Mouse (Mus musculus) cerebellum, adult 9-11 months (tissue): Measurements from ENCODE around the gene Anapc10.
"Not testable (repeated sequence)": the region's sequence is repeated elsewhere in the genome, so short reads cannot be mapped to it uniquely, and the experiment has no call there.

Experiments
- DNase-seq: peaks from one replicate; pipeline ENCODE4 v3.0.0; 2022

The Anapc10 gene

DNA sequence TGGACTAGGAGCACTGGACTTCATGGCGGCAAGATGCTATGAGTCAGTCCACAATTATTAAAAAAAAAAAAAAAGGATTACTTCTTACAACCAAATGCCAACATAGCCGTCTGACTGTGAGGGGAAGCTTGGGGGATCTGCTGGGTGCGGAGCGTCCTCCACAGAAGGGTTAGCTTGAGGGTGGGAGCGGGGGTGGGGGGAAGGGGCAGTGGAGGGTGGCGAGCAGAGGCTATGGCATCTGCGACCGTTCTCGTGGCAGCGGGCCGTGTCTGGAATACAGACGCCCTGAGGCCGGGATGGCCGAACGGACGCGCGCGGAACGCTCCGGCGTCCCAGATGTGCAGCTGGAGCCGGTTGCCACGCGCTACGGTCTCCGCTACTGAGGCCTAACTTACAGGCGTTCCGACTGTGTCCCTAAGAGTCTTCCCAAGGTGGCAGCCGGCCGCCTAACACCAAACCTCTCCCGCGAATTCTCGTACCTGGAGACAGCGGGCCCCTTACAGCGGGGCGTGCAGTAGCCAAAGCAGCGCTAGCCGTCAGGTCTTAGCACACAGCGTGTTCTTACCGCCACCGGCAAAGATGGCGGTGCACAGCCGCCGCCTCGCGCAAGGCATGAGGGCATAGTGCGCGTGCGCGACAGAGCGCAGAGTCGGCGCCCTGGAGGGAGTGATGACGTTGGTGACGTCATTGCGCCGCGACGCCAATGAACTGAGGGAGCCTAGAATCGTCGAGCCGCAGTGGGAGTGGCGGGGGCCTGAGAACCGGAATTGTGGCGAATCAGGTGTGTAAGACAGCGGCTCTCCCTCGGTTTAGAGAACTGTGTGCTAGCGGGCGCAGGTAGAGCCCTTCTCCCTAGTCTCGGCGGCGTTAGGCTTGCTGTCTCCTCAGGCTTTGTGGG, at the start of gene Anapc10, which contains the start of gene Abce1:
TSS of gene Anapc10 (plus strand) at position 757 of the 898 bp plus-strand sequence.
TSS of gene Abce1 (minus strand) at position 677 of the 898 bp plus-strand sequence.
- DNase-seq = peak; percentile 97

GRCm38 (mm10) chr8:79676461-79676860, 35.2 kb upstream of the Anapc10 start:
- DNase-seq = no peak

DNA sequence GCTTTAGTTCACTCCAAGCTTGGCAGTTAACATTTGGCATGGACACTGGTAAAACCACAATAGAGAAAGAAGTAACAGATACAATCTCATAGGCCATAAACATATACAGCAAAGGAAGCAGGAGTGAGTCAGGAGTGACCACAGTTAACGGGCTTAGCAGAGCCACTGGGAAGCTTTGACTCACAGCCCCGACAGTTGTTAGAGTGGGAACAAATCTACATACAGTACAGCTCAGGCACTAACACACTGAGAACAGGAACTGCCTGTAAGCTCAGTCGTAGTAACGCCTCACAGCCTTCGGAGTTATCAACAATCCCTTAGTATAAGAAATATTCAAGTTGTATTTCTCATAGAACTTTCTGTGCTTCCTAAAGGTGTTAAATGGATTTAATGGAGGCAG, 32.6 kb upstream of the Anapc10 start:
- DNase-seq = no peak

GRCm38 (mm10) chr8:79680083-79680482, 31.5 kb upstream of the Anapc10 start:
- not testable (repeated sequence) for DNase-seq

DNA sequence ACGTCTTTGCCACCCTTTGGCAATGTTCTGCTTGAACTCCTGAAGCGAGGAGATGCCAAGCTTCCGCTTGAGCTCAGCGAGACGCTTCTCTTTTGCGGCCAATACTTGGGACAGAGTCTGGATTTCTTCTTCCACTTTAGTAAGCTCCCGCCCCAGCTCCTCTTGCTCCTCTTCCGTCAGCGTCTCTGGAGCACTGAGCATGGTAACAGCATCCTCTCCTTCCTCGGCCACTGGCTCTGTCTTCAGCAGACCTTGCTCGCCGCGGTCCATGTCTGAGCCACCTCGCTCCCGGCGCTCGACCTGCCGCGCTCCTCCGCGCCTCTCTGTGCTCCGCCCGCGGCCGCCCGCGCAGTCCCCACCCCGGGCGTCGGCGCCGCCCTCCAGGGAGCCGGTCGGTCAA, 31.1 kb upstream of the Anapc10 start:
- DNase-seq = peak; percentile 17

DNA sequence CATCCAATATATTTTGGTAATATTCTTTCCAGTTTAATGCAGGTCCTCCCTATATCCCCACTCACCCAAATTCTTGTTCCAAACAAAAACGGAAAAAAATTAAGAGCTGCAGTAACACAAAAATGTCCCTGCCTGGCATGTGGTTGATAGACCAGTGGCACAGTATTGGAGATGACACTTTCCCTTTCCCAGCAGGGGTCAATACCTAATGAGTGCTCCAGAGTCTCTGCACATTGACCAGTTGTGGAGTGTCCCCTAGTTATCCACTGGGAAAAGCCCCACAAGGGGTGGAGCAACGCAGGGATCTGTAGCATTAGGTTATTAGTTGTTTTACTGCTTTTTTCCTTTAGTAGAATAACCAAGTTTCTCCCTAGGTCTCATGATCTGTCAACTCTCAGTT, 30.7 kb upstream of the Anapc10 start:
- DNase-seq = peak; percentile 7

- DNase-seq = not testable (repeated sequence)
Observed at GRCm38 (mm10) chr8:79685927-79686326, 25.7 kb upstream of the Anapc10 start.

DNA sequence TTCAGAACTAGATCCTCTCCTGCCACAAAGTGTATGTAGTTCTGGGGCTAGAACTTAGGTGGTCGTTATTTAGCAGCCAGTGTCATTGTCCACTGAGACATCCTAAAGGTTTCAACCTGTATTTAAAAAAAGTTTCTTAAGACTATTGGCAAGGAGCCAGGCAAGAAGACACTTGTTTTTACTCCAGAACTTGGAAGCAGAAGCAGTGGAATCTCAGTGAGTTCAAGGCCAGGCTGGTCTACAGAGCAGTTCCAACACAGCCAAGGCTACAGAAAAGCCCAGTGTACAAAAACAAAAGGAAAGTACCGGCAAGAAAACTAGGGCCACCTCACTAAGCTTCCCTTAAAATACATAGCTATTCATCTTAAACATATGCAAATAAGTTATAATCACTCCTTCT, 19.1 kb upstream of the Anapc10 start:
- DNase-seq = no peak

- no peak for DNase-seq
Observed at GRCm38 (mm10) chr8:79706687-79707086, 4.9 kb upstream of the Anapc10 start.

DNA sequence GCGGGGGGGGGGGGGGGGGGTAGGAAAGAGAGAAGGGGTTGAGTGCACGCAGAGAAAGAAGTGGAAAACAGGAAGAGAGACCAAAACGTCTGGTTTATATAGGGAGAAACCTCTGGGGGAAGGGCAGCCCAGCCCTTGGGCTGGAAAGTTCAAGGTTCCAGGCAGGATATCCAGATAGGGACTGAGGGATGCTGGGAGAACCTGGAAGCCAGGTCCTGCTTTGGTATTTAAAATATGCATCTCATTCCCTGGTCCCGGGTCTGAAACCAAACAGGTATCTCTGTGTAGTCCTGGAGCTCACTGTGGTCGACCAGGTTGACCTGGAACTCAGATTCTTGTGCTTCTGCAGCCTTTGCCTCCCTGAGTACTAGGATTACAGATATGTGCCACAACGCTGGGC, 1.1 kb downstream of the Anapc10 start:
- no peak for DNase-seq

DNA sequence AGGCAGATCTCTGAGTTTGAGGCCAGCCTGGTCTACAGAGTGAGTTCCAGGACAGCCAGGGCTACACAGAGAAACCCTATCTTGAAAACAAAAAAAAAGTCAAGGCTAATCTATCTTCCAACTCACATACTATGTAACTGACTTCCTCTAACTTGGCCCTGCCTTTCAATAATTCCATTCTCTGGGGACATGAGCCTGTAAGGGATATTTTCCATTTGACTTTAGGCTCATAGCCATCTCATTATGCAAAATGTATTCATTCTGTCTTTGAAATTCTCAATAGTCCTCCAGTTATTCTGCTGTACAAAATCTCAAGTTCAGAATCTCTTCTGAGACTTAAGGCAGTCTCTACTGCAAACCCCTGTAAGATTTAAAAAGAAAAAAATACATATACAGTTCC, 9.9 kb downstream of the Anapc10 start:
- no peak for DNase-seq

DNA sequence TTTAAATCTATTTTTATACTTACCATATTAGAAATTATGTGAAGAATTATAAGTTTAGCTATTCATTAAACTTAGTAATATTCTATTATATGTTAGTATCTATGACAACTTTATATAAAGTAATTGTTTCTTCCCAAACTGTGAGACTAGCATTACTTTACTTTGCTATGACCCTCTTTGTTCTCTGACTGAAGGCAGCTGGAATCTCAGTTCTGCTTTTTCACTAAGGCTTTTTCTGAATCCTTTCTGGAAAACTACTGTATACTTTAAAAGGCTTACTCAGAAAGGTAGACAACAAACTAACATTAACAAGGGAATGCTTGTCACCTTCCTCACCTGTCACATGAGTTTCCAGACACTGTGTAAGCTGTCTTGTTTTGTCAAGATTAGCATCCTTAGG, 11.7 kb downstream of the Anapc10 start:
- no peak for DNase-seq

- DNase-seq = no peak
Observed at GRCm38 (mm10) chr8:79724589-79724988, 13.0 kb downstream of the Anapc10 start.

DNA sequence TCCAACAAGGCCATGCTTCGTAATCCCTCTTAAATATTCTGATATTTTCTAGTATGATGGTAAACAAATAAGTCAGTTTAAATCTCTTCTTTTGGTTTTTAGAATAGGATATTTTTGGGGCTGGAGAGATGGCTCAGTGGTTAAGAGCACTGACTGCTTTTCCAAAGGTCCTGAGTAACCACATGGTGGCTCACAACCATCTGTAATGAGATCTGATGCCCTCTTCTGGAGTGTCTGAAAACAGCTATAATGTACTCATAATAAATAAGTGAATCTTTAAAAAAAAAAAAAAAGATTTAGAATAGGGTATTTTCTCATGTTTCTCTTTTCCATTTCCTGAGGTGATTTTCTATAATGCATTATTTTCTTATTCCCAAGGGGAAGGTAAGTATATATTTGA, 16.3 kb downstream of the Anapc10 start:
- DNase-seq = no peak

DNA sequence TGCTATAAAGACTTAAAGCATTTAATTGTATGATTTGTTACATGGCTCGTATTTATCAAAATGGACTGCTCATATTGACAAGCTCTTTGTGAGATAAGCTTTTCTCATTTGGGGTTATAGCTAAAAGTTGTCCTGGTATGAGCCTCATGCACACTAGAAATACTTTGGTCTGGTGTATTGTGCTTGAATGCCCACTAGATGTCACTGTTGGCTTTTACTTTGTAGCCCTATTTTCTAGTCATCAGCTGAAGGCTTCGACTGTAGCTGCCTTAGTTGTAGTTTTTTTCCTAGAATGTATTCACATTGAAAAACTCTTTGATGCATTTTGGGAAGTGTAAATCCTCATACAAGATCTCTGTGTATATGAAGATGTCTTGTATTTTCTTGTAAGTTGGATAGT, 22.7 kb downstream of the Anapc10 start:
- peak; percentile 18 for DNase-seq

DNA sequence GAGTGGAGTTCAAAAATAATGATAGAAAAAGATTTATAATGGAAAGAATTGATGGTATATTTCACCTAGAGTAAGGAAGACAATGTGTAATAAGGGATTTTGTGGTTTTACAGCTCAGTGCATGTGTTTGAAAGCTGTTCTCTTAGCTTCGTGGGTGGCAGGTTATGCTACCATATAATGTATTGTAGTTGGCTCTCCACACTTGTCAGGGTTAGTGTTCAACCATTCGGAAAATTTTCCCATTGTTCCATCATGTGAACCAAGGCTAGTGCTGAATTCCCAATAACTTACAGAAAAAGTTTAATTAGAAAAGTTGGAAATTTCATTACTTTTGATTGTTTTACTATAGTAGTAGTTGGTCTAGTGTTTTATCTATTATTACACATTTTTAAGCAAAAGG, 36.6 kb downstream of the Anapc10 start:
- no peak for DNase-seq

- DNase-seq = no peak
Observed at GRCm38 (mm10) chr8:79748591-79748990, 37.0 kb downstream of the Anapc10 start.

- no peak for DNase-seq
Observed at GRCm38 (mm10) chr8:79750305-79750704, 38.7 kb downstream of the Anapc10 start.

DNA sequence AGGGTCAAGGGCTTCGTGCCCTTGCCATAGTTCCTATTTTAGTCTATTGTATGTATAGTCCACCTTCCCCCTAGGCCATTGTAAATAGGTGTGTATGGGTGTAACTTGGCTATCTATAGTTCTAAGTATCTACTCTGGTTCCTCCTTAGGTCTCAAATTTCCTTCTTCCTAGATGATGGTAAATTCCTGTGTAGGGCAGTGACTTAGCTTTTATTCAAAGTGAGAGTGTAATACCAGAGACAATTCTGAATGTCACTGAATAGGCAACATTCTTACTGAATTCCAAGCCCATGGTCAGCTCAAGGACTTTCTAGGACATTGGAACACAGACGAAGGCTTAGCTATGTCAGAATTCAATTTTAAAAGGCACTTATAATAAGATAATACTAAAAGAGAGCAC, 83.3 kb downstream of the Anapc10 start:
- DNase-seq = not testable (repeated sequence)

GRCm38 (mm10) chr8:79796690-79797089, 85.1 kb downstream of the Anapc10 start:
- DNase-seq = no peak

GRCm38 (mm10) chr8:79804499-79804898, 92.9 kb downstream of the Anapc10 start:
- DNase-seq = no peak

GRCm38 (mm10) chr8:79806971-79807370, 95.4 kb downstream of the Anapc10 start:
- no peak for DNase-seq

GRCm38 (mm10) chr8:79826534-79826933, 114.9 kb downstream of the Anapc10 start:
- no peak for DNase-seq
